Mouse (Mus musculus) embryonic facial prominence, embryonic 15.5 days (tissue): ENCODE data around the gene Atp5h. TPM values are rescaled to one million over a fixed set of nuclear protein-coding genes. Genes with fewer than 3 reads are reported as not detected.

Source experiments
- ATAC-seq: fragments of 200-750 bp; cut with Nextera tagmentation; 2 replicates; pipeline ENCODE4 v1.8.0; 2017; ENCODE audit warnings: low read depth, moderate TSS enrichment; ENCODE audit not compliant: insufficient number of reproducible peaks, low FRiP score, low TSS enrichment
- H3K27ac ChIP-seq: fragments of 300-500 bp; sonication (generic); replicated peaks from 2 replicates; pipeline ENCODE4 v1.5.1; 2015; ENCODE audit warnings: mild to moderate bottlenecking, inconsistent platforms
- H3K27me3 ChIP-seq: fragments of 300-500 bp; sonication (generic); 2 replicates; pipeline ENCODE4 v1.6.1; 2015; ENCODE audit warnings: inconsistent platforms
- H3K36me3 ChIP-seq: fragments of 300-500 bp; sonication (generic); 2 replicates; pipeline ENCODE4 v1.6.1; 2015; ENCODE audit warnings: mild to moderate bottlenecking, inconsistent platforms
- H3K4me1 ChIP-seq: fragments of 300-500 bp; sonication (generic); 2 replicates; pipeline ENCODE4 v1.6.1; 2015; ENCODE audit warnings: inconsistent platforms
- H3K4me2 ChIP-seq: fragments of 300-500 bp; sonication (generic); replicated peaks from 2 replicates; pipeline ENCODE4 v1.6.1; 2015; ENCODE audit warnings: mild to moderate bottlenecking, inconsistent platforms
- H3K4me3 ChIP-seq: fragments of 300-500 bp; sonication (generic); replicated peaks from 2 replicates; pipeline ENCODE4 v1.5.1; 2015; ENCODE audit warnings: mild to moderate bottlenecking, inconsistent platforms
- H3K9ac ChIP-seq: fragments of 300-500 bp; sonication (generic); 2 replicates; pipeline ENCODE4 v1.6.1; 2015; ENCODE audit warnings: inconsistent platforms
- H3K9me3 ChIP-seq: fragments of 300-500 bp; sonication (generic); replicated peaks from 2 replicates; pipeline ENCODE4 v1.6.1; 2016; ENCODE audit warnings: inconsistent platforms
- WGBS: fragments of 180-500 bp; shearing (Covaris S2); methylation state at CpG from one replicate; pipeline ENCODE4 v1.1.7; 2015; 5-methylcytosine and 5-hydroxymethylcytosine counted together
- polyA plus RNA-seq: library from polyadenylated mRNA; unstranded; fragments of >200 nt; fragmentation: Nextera tagmentation; extraction: Ambion mirVana; gene quantifications from 2 replicates; pipeline ENCODE4 v1.2.1, GENCODE M21; 2015

Atp5h gene
- polyA plus RNA-seq, 1 experiment from 2014 or later: 815 TPM

DNA sequence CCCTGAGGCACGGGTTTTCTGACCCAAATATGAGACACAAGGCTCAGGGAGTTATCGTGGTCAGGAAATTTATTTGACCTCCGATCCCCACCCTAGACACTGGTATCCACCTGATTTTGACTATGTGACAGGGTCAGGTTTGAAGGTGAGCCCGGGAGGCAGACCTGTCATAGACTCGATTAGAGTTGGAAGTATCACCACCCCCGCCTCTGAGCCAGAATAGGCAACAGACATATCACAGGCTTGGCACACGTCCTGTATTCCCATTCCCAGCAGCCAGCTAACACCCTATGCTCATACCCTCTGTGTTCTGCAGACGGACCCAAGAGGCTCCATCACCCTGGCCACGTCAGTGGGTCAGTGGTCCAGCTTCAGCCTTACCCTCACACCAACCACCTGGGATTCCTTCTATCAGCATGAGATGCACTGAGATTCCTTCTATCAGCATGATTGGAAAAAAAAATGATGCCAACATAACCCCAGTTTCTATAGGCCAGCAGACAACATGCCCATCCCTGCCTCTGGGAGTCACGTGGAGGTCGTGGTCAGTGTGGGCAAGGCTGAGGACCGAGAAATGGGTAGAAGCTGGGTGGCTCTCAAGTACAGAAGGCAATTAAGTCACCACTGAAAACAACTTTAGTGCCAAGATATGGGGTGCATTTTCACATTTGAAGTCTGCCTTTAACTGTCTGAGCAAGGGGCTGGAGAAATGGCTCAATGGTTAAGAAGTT is 44.9 kb downstream of the Atp5h start:
- H3K4me3 ChIP-seq: peak overlapping the region; percentile 38
- no peak overlapping the region for H3K27ac ChIP-seq
- peak overlapping the region; percentile 65 for H3K4me2 ChIP-seq
- no peaks in the 10 kb centered on the region for H3K9me3 ChIP-seq
- H3K36me3 ChIP-seq: no peaks in the 10 kb centered on the region
- no peak for ATAC-seq
- peaks cover 13% of the 10 kb centered on the region for H3K4me1 ChIP-seq
- 52% methylated on average over 12 of the region's 12 CpGs for WGBS
- H3K27me3 ChIP-seq: peaks cover 56% of the 10 kb centered on the region
- H3K9ac ChIP-seq: no peak overlapping the region

DNA sequence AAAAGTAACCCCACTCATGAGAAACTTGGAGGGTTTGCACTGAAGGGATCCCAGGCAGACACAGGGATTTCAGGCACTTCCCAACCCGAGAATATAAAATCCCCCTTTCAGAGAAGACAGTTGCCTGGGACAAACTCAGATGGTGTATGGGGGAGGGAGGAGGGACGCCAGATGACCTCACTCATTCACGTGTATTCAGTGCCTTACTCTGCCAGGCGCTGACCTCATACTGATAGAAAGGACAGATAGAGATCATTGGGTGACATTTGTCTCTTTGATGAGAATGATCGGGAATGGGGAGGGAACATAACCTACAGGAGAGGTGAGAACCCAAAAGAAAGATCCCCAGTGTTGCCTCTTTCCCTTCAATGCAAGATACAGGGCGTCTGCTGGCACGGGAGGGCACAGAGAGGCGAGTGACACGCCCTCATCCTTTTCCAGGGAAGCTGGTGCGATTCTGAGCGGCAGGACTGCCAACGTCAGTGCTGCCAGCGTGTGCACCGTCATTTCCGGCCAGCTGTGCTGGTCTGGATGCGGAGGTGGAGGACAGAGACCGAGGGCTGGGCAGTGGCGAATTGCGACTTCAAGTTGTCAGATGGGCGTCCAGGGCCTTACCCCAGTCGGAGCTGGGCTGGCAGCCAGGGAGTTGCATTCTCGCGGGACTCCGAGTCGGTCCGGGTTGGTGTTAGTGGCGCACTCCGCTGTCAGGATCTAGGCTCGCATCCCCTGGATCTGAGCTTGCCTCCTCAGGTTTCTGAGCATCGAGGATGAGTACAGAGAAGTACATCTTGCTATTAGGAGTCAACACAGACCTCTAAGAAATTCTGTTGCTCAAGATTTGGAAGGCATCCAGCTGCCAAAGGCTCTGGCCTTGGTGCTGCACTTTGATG is 45.7 kb downstream of the Atp5h start:
- Histone ChIP-seq H3K27ac (no peak overlapping the region), H3K36me3 (no peaks in the 10 kb centered on the region), H3K4me2 (peak overlapping the region; percentile 65), H3K27me3 (peaks cover 64% of the 10 kb centered on the region), H3K9ac (0 out of 2 replicates have a peak overlapping the region, but pooled peaks have one; percentile 1), H3K4me1 (peaks cover 13% of the 10 kb centered on the region), H3K4me3 (peak overlapping the region; percentile 38), H3K9me3 (no peaks in the 10 kb centered on the region)
- 1% methylated on average over 30 of the region's 30 CpGs for WGBS
- ATAC-seq: peak; percentile 55

DNA sequence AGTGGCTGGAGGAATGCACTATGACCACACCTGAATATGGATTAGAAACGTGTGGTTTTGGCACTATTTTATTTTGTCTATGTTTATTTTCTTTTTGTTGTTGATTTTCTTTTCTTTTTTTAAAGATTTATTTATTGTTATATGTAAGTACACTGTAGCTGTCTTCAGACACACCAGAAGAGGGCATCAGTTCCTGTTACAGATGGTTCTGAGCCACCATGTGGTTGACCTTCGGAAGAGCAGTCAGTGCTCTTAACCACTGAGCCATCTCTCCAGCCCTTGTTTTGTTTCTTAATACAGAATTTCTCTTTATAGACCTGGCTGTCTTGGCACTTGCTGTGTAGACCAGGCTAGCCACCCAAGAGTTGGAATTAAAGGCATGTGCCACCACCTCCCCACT is 47.0 kb downstream of the Atp5h start:
- ATAC-seq: no peak
- H3K27me3 ChIP-seq: peaks cover 74% of the 10 kb centered on the region
- 39% methylated on average over 2 of the region's 2 CpGs for WGBS

DNA sequence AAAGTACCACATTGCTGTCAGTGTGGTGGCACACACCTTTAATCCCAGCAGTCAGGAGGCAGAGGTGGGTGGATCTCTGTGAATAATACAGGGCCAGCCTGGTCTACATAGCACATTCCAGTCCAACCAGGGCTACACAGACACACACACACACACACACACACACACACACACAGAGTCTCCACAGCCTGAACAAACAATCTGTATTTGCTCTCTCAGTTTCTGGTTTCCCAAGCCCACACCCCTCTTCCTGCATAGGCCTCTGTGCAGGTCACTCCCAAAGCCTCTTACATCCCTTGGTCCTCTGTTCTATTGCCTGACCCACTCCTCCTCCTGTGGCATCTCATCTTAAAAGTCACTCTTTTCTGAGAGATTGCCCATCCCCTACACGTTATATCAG is 47.7 kb downstream of the Atp5h start:
- 61% methylated on average over 1 of the region's 1 CpGs for WGBS
- no peak for ATAC-seq
- peaks cover 81% of the 10 kb centered on the region for H3K27me3 ChIP-seq

More for the DNA sequence above, 47.0 kb downstream of the Atp5h start:
- Histone ChIP-seq H3K4me3 (no peak overlapping the region), H3K4me1 (peaks cover 13% of the 10 kb centered on the region), H3K4me2 (no peak overlapping the region), H3K9ac (no peak overlapping the region), H3K9me3 (no peaks in the 10 kb centered on the region), H3K36me3 (no peaks in the 10 kb centered on the region), H3K27ac (no peak overlapping the region)

DNA sequence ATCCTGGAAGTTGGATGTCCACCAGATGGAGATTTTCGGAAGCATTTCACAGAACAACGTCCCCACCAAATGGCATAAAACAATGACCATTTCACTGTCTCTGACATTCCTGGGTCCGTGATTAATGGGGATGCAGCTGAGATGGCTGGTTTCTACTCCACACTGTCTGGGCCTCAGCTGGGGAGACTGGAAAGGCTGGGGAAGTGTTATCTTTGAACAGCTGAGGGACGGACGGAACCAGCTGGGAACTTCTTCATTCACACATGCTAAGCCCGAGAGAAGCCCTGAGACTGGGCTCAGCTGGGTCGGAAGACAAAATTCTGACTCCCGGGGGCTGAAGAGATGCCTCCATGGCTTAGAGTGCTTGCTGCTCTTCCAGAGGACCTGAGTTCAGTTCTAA is 48.4 kb downstream of the Atp5h start:
- Histone ChIP-seq H3K27ac (no peak overlapping the region), H3K27me3 (peaks cover 83% of the 10 kb centered on the region), H3K4me2 (no peak overlapping the region), H3K9me3 (no peaks in the 10 kb centered on the region), H3K4me3 (no peak overlapping the region), H3K9ac (no peak overlapping the region), H3K4me1 (peaks cover 25% of the 10 kb centered on the region), H3K36me3 (no peaks in the 10 kb centered on the region)
- 64% methylated on average over 8 of the region's 8 CpGs for WGBS
- ATAC-seq: no peak

More for the DNA sequence above, 47.7 kb downstream of the Atp5h start:
- Histone ChIP-seq H3K9ac (no peak overlapping the region), H3K9me3 (no peaks in the 10 kb centered on the region), H3K4me1 (peaks cover 21% of the 10 kb centered on the region), H3K4me2 (no peak overlapping the region), H3K27ac (no peak overlapping the region), H3K36me3 (no peaks in the 10 kb centered on the region), H3K4me3 (no peak overlapping the region)

DNA sequence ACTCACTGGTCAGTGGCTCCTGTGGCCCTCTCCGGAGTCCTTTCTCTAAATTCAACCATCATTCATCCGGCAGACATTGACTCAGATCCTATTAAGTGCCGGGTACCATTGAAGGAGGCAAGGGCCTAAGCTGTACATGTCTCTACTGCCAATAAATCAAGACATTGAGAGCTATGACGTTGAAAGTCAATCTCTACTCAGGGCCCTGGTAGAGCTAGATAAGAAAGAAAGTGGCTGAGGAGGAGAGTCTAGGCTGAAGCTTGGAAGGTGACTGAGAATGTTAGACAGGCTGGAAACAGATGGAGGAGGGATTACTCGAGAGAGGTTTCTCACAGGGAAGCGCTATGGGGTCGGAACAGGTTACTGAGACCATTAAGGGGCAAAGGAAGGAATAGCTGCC is 49.4 kb downstream of the Atp5h start:
- no peak overlapping the region for H3K4me2 ChIP-seq
- H3K27ac ChIP-seq: no peak overlapping the region
- H3K9ac ChIP-seq: no peak overlapping the region
- H3K4me1 ChIP-seq: peaks cover 25% of the 10 kb centered on the region
- H3K27me3 ChIP-seq: peaks cover 85% of the 10 kb centered on the region
- no peaks in the 10 kb centered on the region for H3K9me3 ChIP-seq
- no peak overlapping the region for H3K4me3 ChIP-seq
- ATAC-seq: no peak
- 65% methylated on average over 7 of the region's 7 CpGs for WGBS
- no peaks in the 10 kb centered on the region for H3K36me3 ChIP-seq

DNA sequence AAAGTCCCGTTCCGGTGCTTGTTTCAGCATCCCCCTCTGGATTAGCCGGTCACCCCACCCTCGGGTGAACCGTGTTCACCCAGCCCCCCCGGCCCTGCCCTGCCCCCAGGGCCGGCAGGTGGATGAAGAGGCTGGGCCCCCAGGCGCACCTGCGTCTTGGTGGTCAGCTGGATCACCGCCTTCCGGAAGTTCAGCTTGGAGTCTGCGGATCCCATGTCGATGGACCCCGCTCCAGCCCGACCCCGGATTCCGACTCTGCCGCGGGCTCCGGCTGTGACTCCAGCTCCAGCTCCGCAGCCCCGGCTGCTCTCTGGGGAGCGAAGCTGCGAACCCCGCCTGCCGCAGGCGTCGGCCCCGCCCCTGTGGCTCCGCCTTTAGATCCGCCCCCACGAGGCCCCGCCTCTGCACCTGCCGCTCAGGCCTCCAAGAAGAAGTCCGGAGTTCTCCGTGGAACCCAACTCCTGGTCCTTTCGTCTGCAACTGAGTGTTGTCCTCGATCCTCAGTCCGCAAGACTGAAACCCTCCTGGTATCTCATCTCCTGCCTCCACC is 52.3 kb downstream of the Atp5h start, which contains the start of gene Hid1:
Gene Hid1, minus strand, starts transcription at position 362 of the 550 bp plus-strand sequence.
- Histone ChIP-seq H3K27ac (no peak within 1 kb of the TSS), H3K9ac (no peak within 1 kb of the TSS), H3K9me3 (no peaks in the 10 kb centered on the region), H3K4me2 (peak within 1 kb of the TSS; percentile 91), H3K27me3 (peaks cover 71% of the 10 kb centered on the region), H3K4me3 (peak within 1 kb of the TSS; percentile 47), H3K36me3 (no peaks in the 10 kb centered on the region), H3K4me1 (peaks cover 12% of the 10 kb centered on the region)
- 1% methylated on average over 39 of the region's 39 CpGs for WGBS
- ATAC-seq: peak; percentile 61

DNA sequence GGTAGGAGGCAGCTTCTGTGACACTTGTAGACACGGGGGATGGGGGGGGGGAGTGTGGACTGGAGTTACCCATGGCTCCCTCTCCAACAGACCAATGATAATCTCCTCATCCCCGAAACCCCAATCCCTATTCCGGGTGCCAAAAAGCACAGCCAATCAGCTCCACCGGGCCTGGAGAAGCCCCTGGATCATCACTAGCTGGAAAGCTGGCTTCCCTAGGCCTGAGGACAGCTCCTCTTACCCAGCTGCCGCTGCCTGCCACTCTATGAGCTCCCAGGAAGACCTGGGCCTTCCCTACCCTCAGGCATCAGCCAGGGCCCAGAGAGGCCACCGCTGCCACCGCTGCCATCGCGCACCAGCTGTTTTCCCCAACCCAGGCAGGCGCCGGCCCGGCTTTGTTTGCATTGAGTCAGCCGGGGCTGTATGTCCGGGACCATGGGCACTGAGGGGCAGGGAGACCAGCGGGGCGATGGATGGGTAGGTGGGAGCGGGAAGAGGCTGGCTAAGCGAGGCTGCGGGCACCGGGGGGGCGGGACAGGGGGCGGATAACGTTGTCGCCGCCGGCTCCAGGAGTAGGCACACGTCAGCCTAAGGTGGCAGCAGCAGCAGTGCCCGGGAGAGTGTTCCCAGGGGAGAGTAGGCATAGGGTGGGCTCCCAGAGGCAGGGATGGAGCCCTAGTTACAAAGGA is 52.9 kb downstream of the Atp5h start:
- peak overlapping the region; percentile 91 for H3K4me2 ChIP-seq
- no peaks in the 10 kb centered on the region for H3K9me3 ChIP-seq
- no peak overlapping the region for H3K9ac ChIP-seq
- no peaks in the 10 kb centered on the region for H3K36me3 ChIP-seq
- peaks cover 12% of the 10 kb centered on the region for H3K4me1 ChIP-seq
- no peak for ATAC-seq
- H3K27me3 ChIP-seq: peaks cover 67% of the 10 kb centered on the region
- H3K27ac ChIP-seq: no peak overlapping the region
- H3K4me3 ChIP-seq: peak overlapping the region; percentile 47
- WGBS: 2% methylated on average over 28 of the region's 28 CpGs

DNA sequence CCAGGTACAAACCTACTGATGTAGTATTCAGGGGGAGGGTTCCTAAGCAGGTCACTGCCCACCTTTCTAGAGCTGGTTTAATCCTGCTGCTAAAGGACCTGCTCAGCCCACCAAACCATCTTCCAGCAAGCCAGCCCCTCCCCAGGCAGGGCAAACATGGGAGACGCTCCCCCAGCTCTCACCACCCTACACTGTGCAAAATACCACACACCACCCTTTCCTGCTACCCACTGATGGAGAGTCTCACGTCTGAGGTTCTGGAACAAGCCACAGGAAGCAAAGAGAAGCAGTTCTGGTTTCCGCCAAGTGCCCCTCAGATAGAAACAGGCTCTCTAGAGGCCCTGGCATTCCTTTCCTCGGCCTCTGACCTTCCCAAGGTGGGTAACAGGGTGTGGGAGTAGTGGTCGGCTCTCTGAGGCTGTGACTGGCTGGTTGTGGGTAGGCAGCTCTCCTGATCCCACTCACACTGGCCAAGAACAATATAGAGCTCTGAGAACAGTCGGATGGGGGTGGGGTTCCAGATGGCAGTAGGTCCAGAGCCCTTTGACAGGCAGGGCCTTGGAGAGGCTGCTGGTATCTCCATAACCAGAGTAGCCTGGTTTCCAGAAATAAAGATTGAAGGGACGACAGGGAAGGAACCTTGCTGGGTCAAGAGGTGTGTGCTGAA is 53.6 kb downstream of the Atp5h start:
- H3K9me3 ChIP-seq: no peaks in the 10 kb centered on the region
- no peaks in the 10 kb centered on the region for H3K36me3 ChIP-seq
- H3K9ac ChIP-seq: no peak overlapping the region
- peaks cover 12% of the 10 kb centered on the region for H3K4me1 ChIP-seq
- peak overlapping the region; percentile 47; the same call in 1 of the 2 replicates for H3K4me3 ChIP-seq
- no peak overlapping the region for H3K27ac ChIP-seq
- WGBS: 42% methylated on average over 7 of the region's 7 CpGs
- H3K4me2 ChIP-seq: peak overlapping the region; percentile 91; the same call in 1 of the 2 replicates
- peaks cover 62% of the 10 kb centered on the region for H3K27me3 ChIP-seq
- ATAC-seq: 0 out of 2 replicates have a peak, but pooled peaks have one; percentile 18
